Mouse (Mus musculus): Measurements from ENCODE around the gene Mrpl28. TPM values are rescaled to one million over a fixed set of nuclear protein-coding genes. Genes with fewer than 3 reads are reported as not detected.
"Not testable (repeated sequence)": the region's sequence is repeated elsewhere in the genome, so short reads cannot be mapped to it uniquely, and the experiment has no call there.

Gene Mrpl28
- polyA plus RNA-seq, 1 experiment = 169 TPM

GRCm38 (mm10) chr17:26113181-26113948 lies 9.9 kb upstream of the Mrpl28 start, which contains the start of gene Tmem8:
TSS of gene Tmem8 (plus strand) at chr17:26113299.
- Histone ChIP-seq H3K27me3 (ENCODE audit: control insufficient read depth, insufficient read depth, insufficient read length) (peaks cover 40% of the 10 kb centered on the region), H3K4me3 (ENCODE audit: insufficient read depth, poor library complexity, severe bottlenecking) (peak within 1 kb of the TSS; percentile 21), H3K36me3 (ENCODE audit: control insufficient read depth, insufficient read depth) (no peaks in the 10 kb centered on the region), H3K79me3 (ENCODE audit: low read depth) (no peaks in the 10 kb centered on the region), H3K79me2 (ENCODE audit: control insufficient read depth, insufficient read depth) (no peaks in the 10 kb centered on the region), H3ac (ENCODE audit: control insufficient read depth, insufficient read length, low read depth) (peak within 1 kb of the TSS; percentile 57)
- TF ChIP-seq FOSL1 (IDR thresholded peaks at IDR 0.05; ENCODE audit: insufficient read depth, low read length, poor library complexity, severe bottlenecking) (no peak), MYOG (IDR thresholded peaks at IDR 0.05; ENCODE audit: control insufficient read depth, extremely low read depth, insufficient read length) (no peak), CTCF (IDR thresholded peaks at IDR 0.05; ENCODE audit: control insufficient read depth, insufficient read depth, insufficient read length) (no peak), MYOD1 (IDR thresholded peaks at IDR 0.05; ENCODE audit: control insufficient read depth, insufficient read length, low read depth) (no peak), CEBPB (IDR thresholded peaks at IDR 0.05; ENCODE audit: low read depth) (no peak), USF1 (IDR thresholded peaks at IDR 0.05; ENCODE audit: low read depth) (no peak), MAX (IDR thresholded peaks at IDR 0.05) (no peak)

- Histone ChIP-seq H3K79me3 (ENCODE audit: low read depth) (no peaks in the 10 kb centered on the region), H3ac (ENCODE audit: control insufficient read depth, insufficient read length, low read depth) (no peak overlapping the region), H3K27me3 (ENCODE audit: control insufficient read depth, insufficient read depth, insufficient read length) (peaks cover 46% of the 10 kb centered on the region), H3K79me2 (ENCODE audit: control insufficient read depth, insufficient read depth) (no peaks in the 10 kb centered on the region), H3K4me3 (ENCODE audit: insufficient read depth, poor library complexity, severe bottlenecking) (no peak overlapping the region), H3K36me3 (ENCODE audit: control insufficient read depth, insufficient read depth) (no peaks in the 10 kb centered on the region)
- TF ChIP-seq MYOD1 (IDR thresholded peaks at IDR 0.05; ENCODE audit: control insufficient read depth, insufficient read length, low read depth) (no peak), FOSL1 (IDR thresholded peaks at IDR 0.05; ENCODE audit: insufficient read depth, low read length, poor library complexity, severe bottlenecking) (no peak), CTCF (IDR thresholded peaks at IDR 0.05; ENCODE audit: control insufficient read depth, insufficient read depth, insufficient read length) (no peak), CEBPB (IDR thresholded peaks at IDR 0.05; ENCODE audit: low read depth) (no peak), MYOG (IDR thresholded peaks at IDR 0.05; ENCODE audit: control insufficient read depth, extremely low read depth, insufficient read length) (no peak), MAX (IDR thresholded peaks at IDR 0.05) (no peak), USF1 (IDR thresholded peaks at IDR 0.05; ENCODE audit: low read depth) (no peak)
Observed at GRCm38 (mm10) chr17:26114061-26114460, 9.2 kb upstream of the Mrpl28 start.

GRCm38 (mm10) chr17:26114461-26114860 lies 8.8 kb upstream of the Mrpl28 start:
- H3K36me3 ChIP-seq (ENCODE audit: control insufficient read depth, insufficient read depth); H3K4me3 ChIP-seq (ENCODE audit: insufficient read depth, poor library complexity, severe bottlenecking); H3ac ChIP-seq (ENCODE audit: control insufficient read depth, insufficient read length, low read depth); H3K79me3 ChIP-seq (ENCODE audit: low read depth); H3K79me2 ChIP-seq (ENCODE audit: control insufficient read depth, insufficient read depth): not testable (repeated sequence)
- H3K27me3 ChIP-seq (ENCODE audit: control insufficient read depth, insufficient read depth, insufficient read length) = peaks cover 46% of the 10 kb centered on the region

GRCm38 (mm10) chr17:26115205-26115898 lies 7.9 kb upstream of the Mrpl28 start:
- Histone ChIP-seq H3ac (ENCODE audit: control insufficient read depth, insufficient read length, low read depth) (no peak overlapping the region), H3K4me3 (ENCODE audit: insufficient read depth, poor library complexity, severe bottlenecking) (no peak overlapping the region), H3K79me3 (ENCODE audit: low read depth) (no peaks in the 10 kb centered on the region), H3K27me3 (ENCODE audit: control insufficient read depth, insufficient read depth, insufficient read length) (peaks cover 46% of the 10 kb centered on the region), H3K36me3 (ENCODE audit: control insufficient read depth, insufficient read depth) (no peaks in the 10 kb centered on the region), H3K79me2 (ENCODE audit: control insufficient read depth, insufficient read depth) (no peaks in the 10 kb centered on the region)
- no peak for TF ChIP-seq MYOG (IDR thresholded peaks at IDR 0.05; ENCODE audit: control insufficient read depth, extremely low read depth, insufficient read length)
- no peak for TF ChIP-seq MYOD1 (IDR thresholded peaks at IDR 0.05; ENCODE audit: control insufficient read depth, insufficient read length, low read depth)

GRCm38 (mm10) chr17:26115956-26116487 lies 7.3 kb upstream of the Mrpl28 start:
- Histone ChIP-seq H3K79me3 (ENCODE audit: low read depth) (no peaks in the 10 kb centered on the region), H3K27me3 (ENCODE audit: control insufficient read depth, insufficient read depth, insufficient read length) (peaks cover 44% of the 10 kb centered on the region), H3K36me3 (ENCODE audit: control insufficient read depth, insufficient read depth) (no peaks in the 10 kb centered on the region), H3ac (ENCODE audit: control insufficient read depth, insufficient read length, low read depth) (no peak overlapping the region), H3K4me3 (ENCODE audit: insufficient read depth, poor library complexity, severe bottlenecking) (no peak overlapping the region), H3K79me2 (ENCODE audit: control insufficient read depth, insufficient read depth) (no peaks in the 10 kb centered on the region)
- no peak for TF ChIP-seq MAX (IDR thresholded peaks at IDR 0.05)

GRCm38 (mm10) chr17:26116503-26117258 lies 6.6 kb upstream of the Mrpl28 start:
- H3K36me3 ChIP-seq (ENCODE audit: control insufficient read depth, insufficient read depth) = no peaks in the 10 kb centered on the region
- peaks cover 41% of the 10 kb centered on the region for H3K27me3 ChIP-seq (ENCODE audit: control insufficient read depth, insufficient read depth, insufficient read length)
- H3K4me3 ChIP-seq (ENCODE audit: insufficient read depth, poor library complexity, severe bottlenecking) = no peak overlapping the region

More at GRCm38 (mm10) chr17:26116503-26117258, 6.6 kb upstream of the Mrpl28 start:
- Histone ChIP-seq H3K79me2 (ENCODE audit: control insufficient read depth, insufficient read depth) (no peaks in the 10 kb centered on the region), H3ac (ENCODE audit: control insufficient read depth, insufficient read length, low read depth) (no peak overlapping the region), H3K79me3 (ENCODE audit: low read depth) (no peaks in the 10 kb centered on the region)
- TF ChIP-seq MYOD1 (IDR thresholded peaks at IDR 0.05; ENCODE audit: control insufficient read depth, insufficient read length, low read depth) (no peak), CTCF (IDR thresholded peaks at IDR 0.05; ENCODE audit: control insufficient read depth, insufficient read depth, insufficient read length) (no peak), FOSL1 (IDR thresholded peaks at IDR 0.05; ENCODE audit: insufficient read depth, low read length, poor library complexity, severe bottlenecking) (no peak), MAX (IDR thresholded peaks at IDR 0.05) (no peak), USF1 (IDR thresholded peaks at IDR 0.05; ENCODE audit: low read depth) (no peak), MYOG (IDR thresholded peaks at IDR 0.05; ENCODE audit: control insufficient read depth, extremely low read depth, insufficient read length) (no peak), CEBPB (IDR thresholded peaks at IDR 0.05; ENCODE audit: low read depth) (no peak)
